ENCODE assay signal across 8 mouse cellular contexts in the genomic region with DNA sequence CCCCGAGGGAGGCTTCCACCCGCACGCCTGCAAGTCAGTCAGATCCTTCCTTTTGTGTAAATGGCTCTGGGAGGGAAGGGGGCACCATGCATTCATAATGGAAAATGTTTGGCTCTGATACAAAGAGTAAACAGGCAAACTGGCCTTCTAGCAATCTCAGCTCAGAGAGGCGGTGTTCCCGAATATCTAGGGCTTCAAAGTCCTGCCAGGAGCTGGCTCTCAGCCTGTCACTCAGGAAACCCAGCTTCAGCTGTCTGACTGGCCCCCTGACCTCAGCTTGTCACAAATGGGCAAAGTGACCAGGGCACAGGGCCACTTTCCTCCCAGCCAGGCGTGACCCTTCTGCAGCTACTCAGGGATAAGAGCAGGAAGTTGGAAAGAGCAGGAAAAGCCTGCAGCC. TPM values are rescaled to one million over a fixed set of nuclear protein-coding genes. Genes with fewer than 3 reads are reported as not detected.
DNase-seq lines count a peak whose midpoint lies in the region; ATAC-seq and TF ChIP-seq lines count a peak whose summit lies in the region.

No protein-coding gene starts in this region.

- peak overlapping the region; percentile 29; the same call in 1 of the 2 replicates for H3K4me3 ChIP-seq in ES-Bruce4 (ENCODE audit: low read depth, low read length)
- H3K4me3 ChIP-seq in forebrain, embryonic 14.5 days (ENCODE audit: low read depth, low read length): no peak overlapping the region

- TF ChIP-seq CTCF in ES-Bruce4 (IDR thresholded peaks at IDR 0.05; ENCODE audit: low read depth, low read length): no peak

- H3K9me3 ChIP-seq in ES-Bruce4 (replicated peaks; ENCODE audit: control insufficient read depth, insufficient read depth, low read length, poor library complexity, severe bottlenecking): no peaks in the 10 kb centered on the region
- H3K9me3 ChIP-seq in forebrain, embryonic 14.5 days (replicated peaks; ENCODE audit: control insufficient read depth, low read length): no peaks in the 10 kb centered on the region

- no peak for TF ChIP-seq EP300 in ES-Bruce4 (IDR thresholded peaks at IDR 0.05; ENCODE audit: insufficient read depth, low read depth, low read length)

- 54% methylated on average over 6 of the region's 6 CpGs for WGBS in forebrain, embryonic 14.5 days

- TF ChIP-seq POLR2A in ES-Bruce4 (IDR thresholded peaks at IDR 0.05; ENCODE audit: insufficient read depth, low read length): no peak

- H3K36me3 ChIP-seq in ES-Bruce4 (ENCODE audit: control insufficient read depth, insufficient read depth, low read length, poor library complexity, severe bottlenecking): no peaks in the 10 kb centered on the region
- no peaks in the 10 kb centered on the region for H3K36me3 ChIP-seq in forebrain, embryonic 14.5 days (ENCODE audit: control insufficient read depth, insufficient read depth, low read length)

- H3K4me2 ChIP-seq in forebrain, embryonic 14.5 days (ENCODE audit: low read length): no peak overlapping the region

- H3K4me1 ChIP-seq in ES-Bruce4 (ENCODE audit: control insufficient read depth, insufficient read depth, low read length): no peaks in the 10 kb centered on the region
- H3K4me1 ChIP-seq in forebrain, embryonic 14.5 days (ENCODE audit: control insufficient read depth, insufficient read depth, low read length): peaks cover 3% of the 10 kb centered on the region; the same call in 1 of the 2 replicates

- no peaks in the 10 kb centered on the region for H3K27me3 ChIP-seq in ES-Bruce4 (ENCODE audit: control insufficient read depth, insufficient read depth, low read length, poor library complexity, severe bottlenecking)
- H3K27me3 ChIP-seq in forebrain, embryonic 14.5 days (replicated peaks; ENCODE audit: control insufficient read depth, insufficient read depth, low read length): no peaks in the 10 kb centered on the region

- H3K27ac ChIP-seq in ES-Bruce4 (ENCODE audit: insufficient read depth, low read length): no peak overlapping the region
- no peak overlapping the region for H3K27ac ChIP-seq in forebrain, embryonic 14.5 days (ENCODE audit: low read depth, low read length)

- H3K9ac ChIP-seq in ES-Bruce4 (ENCODE audit: low read depth, poor library complexity, severe bottlenecking): no peak overlapping the region
- H3K9ac ChIP-seq in forebrain, embryonic 14.5 days (ENCODE audit: low read length): no peak overlapping the region

- peak; percentile 37 to 39 for DNase-seq in frontal cortex, postnatal 10 days (ENCODE audit: low spot score in 2 of 2)
- no peak for DNase-seq in frontal cortex, postnatal 25 days (ENCODE audit: low spot score in 2 of 2)
- peak; percentile 98 for DNase-seq in heart, adult 11 months
- DNase-seq in kidney, adult 8-10 months: peak; percentile 75 to 81
- DNase-seq in lung, postnatal 25 days (ENCODE audit: low spot score): peak; percentile 90
- no peak for DNase-seq in thymus, postnatal 4 days
- DNase-seq in forebrain, embryonic 14.5 days (ENCODE audit: low spot score): no peak

- ATAC-seq in forebrain, embryonic 14.5 days: no peak

RNA-seq across cellular contexts. Expression of a gene that starts 33.3 kb away (rescaled TPM):
- 20.9 and 22.0 TPM in 2 replicates for polyA plus RNA-seq in ES-Bruce4 (2011; ENCODE audit: insufficient read depth, insufficient read length, low read depth, missing spikeins)
- polyA plus RNA-seq in forebrain, embryonic 14.5 days (2014; fragmentation: Nextera tagmentation; extraction: Ambion mirVana): 80.6 and 93.2 TPM in 2 replicates

Comparison
In these comparisons a context has a peak if more than half of its experiments do, and no peak if none do; other contexts are left out.
1. DNase-seq: peak in frontal cortex, postnatal 10 days (2 of 2), heart, adult 11 months (single experiment), kidney, adult 8-10 months (2 of 2) and lung, postnatal 25 days (single experiment); none in frontal cortex, postnatal 25 days (0 of 2), thymus, postnatal 4 days (single experiment) and forebrain, embryonic 14.5 days (single experiment).